Mouse (Mus musculus) limb, embryonic 14.5 days (tissue): ENCODE results near the gene Phb. TPM values are rescaled to one million over a fixed set of nuclear protein-coding genes. Genes with fewer than 3 reads are reported as not detected.

Experiments
- ATAC-seq: fragments of 200-750 bp; cut with Nextera tagmentation; 2 replicates; pipeline ENCODE4 v1.8.0; 2017; ENCODE audit warnings: low read depth, moderate number of reproducible peaks, moderate TSS enrichment; ENCODE audit not compliant: low FRiP score
- DNase-seq: peaks from one replicate; pipeline ENCODE4 v3.0.0-alpha.2; 2015; ENCODE audit warnings: low spot score
- H3K27ac ChIP-seq: fragments of 300-500 bp; sonication (generic); replicated peaks from 2 replicates; pipeline ENCODE4 v1.5.1; 2014; ENCODE audit warnings: low read depth, mild to moderate bottlenecking, low read length, moderate library complexity, mixed read lengths
- H3K27me3 ChIP-seq: fragments of 300-500 bp; sonication (generic); 2 replicates; pipeline ENCODE4 v1.6.1; 2014; ENCODE audit warnings: low read length, mixed read lengths; ENCODE audit not compliant: control insufficient read depth, insufficient read depth
- H3K36me3 ChIP-seq: fragments of 300-500 bp; sonication (generic); 2 replicates; pipeline ENCODE4 v1.6.1; 2014; ENCODE audit warnings: mild to moderate bottlenecking, low read length, moderate library complexity, mixed read lengths; ENCODE audit not compliant: control insufficient read depth, insufficient read depth
- H3K4me1 ChIP-seq: fragments of 300-500 bp; sonication (generic); 2 replicates; pipeline ENCODE4 v1.6.1; 2014; ENCODE audit warnings: antibody characterized with exemption, low read length, mixed read lengths; ENCODE audit not compliant: control insufficient read depth, insufficient read depth
- H3K4me2 ChIP-seq: fragments of 300-500 bp; sonication (generic); replicated peaks from 2 replicates; pipeline ENCODE4 v1.6.1; 2014; ENCODE audit warnings: low read depth, mild to moderate bottlenecking, low read length, moderate library complexity; ENCODE audit not compliant: severe bottlenecking
- H3K4me3 ChIP-seq: fragments of 300-500 bp; sonication (generic); replicated peaks from 2 replicates; pipeline ENCODE4 v1.5.1; 2014; ENCODE audit warnings: low read length
- H3K9ac ChIP-seq: fragments of 300-500 bp; sonication (generic); 2 replicates; pipeline ENCODE4 v1.6.1; 2014; ENCODE audit warnings: mild to moderate bottlenecking, low read depth, low read length, moderate library complexity; ENCODE audit not compliant: severe bottlenecking
- H3K9me3 ChIP-seq: fragments of 300-500 bp; sonication (generic); 2 replicates; pipeline ENCODE4 v1.6.1; 2016; ENCODE audit warnings: low read length; ENCODE audit not compliant: control insufficient read depth
- POLR2A ChIP-seq: fragments of 200-500 bp; IDR thresholded peaks from 2 replicates; pipeline ENCODE4 v1.8.0; 2012; ENCODE audit warnings: inconsistent platforms, mild to moderate bottlenecking, moderate library complexity, borderline replicate concordance; ENCODE audit not compliant: insufficient read depth, insufficient read length; ENCODE audit errors: extremely low read depth
- WGBS: fragments of 180-500 bp; shearing (Covaris S2); extraction: QIAGEN DNeasy Blood & Tissue Kit; methylation state at CpG from one replicate; pipeline ENCODE4 v1.1.7; 2014; 5-methylcytosine and 5-hydroxymethylcytosine counted together
- polyA plus RNA-seq, 2 experiments: library from polyadenylated mRNA; depleted of rRNA in 1 of 2; stranded (reverse) in 1 of 2; unstranded in 1 of 2; fragments of >200 nt; fragmentation: Nextera tagmentation in 1 of 2; extraction: Ambion mirVana in 1 of 2; gene quantifications; 2 replicates each; pipeline versions ENCODE4 v1.2.1 to v1.2.3; 2012 to 2014

Gene Phb
- polyA plus RNA-seq, 2 experiments, result 226 to 309 TPM

- Histone ChIP-seq H3K27ac (no peak overlapping the region), H3K27me3 (no peaks in the 10 kb centered on the region), H3K9ac (peak overlapping the region; percentile 25; the same call in 1 of the 2 replicates), H3K36me3 (no peaks in the 10 kb centered on the region), H3K4me3 (no peak overlapping the region), H3K4me2 (no peak overlapping the region), H3K4me1 (peaks cover 16% of the 10 kb centered on the region), H3K9me3 (no peaks in the 10 kb centered on the region)
- WGBS, result 25% methylated on average over 9 of the region's 9 CpGs
- ATAC-seq, result no peak
- DNase-seq, result no peak
- TF ChIP-seq POLR2A, result no peak
These were observed 45.1 kb upstream of the Phb start for GRCm38 (mm10) chr11:95621541-95622130.

GRCm38 (mm10) chr11:95622426-95622825 is 44.3 kb upstream of the Phb start:
- Histone ChIP-seq H3K36me3 (no peaks in the 10 kb centered on the region), H3K4me1 (peaks cover 16% of the 10 kb centered on the region), H3K4me3 (no peak overlapping the region), H3K9ac (no peak overlapping the region), H3K27me3 (no peaks in the 10 kb centered on the region), H3K4me2 (no peak overlapping the region; the same call in 1 of the 2 replicates), H3K9me3 (no peaks in the 10 kb centered on the region), H3K27ac (no peak overlapping the region)
- ATAC-seq (0 out of 2 replicates have a peak, but pooled peaks have one; percentile 19), DNase-seq (peak; percentile 38)
- TF ChIP-seq POLR2A, result no peak
- 17% methylated on average over 8 of the region's 8 CpGs for WGBS

DNA sequence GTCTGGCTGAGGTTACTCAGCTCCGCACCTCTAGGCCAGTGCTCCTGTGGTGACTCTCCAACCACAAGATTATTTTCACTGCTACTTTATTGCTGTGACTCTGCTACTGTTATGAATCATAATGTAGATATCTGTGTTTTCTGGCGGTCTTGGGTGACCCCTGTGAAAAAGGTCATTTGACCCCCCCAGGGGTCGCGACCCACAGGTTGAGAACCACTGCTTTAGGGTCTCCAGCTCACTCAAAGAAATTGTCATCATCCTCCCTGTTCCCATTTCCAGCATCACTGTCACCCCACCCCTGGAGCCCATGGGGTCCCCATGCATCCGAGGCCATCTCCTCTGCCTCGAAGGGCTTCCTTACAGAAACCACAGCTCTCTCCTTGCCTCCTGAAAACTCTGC is 36.2 kb upstream of the Phb start:
- ATAC-seq, result no peak
- H3K27me3 ChIP-seq, result no peaks in the 10 kb centered on the region

GRCm38 (mm10) chr11:95631301-95631700 is 35.5 kb upstream of the Phb start:
- Histone ChIP-seq H3K4me2 (0 out of 2 replicates have a peak overlapping the region, but pooled peaks have one; percentile 7), H3K27me3 (no peaks in the 10 kb centered on the region), H3K36me3 (no peaks in the 10 kb centered on the region), H3K4me1 (peaks cover 30% of the 10 kb centered on the region), H3K9me3 (no peaks in the 10 kb centered on the region), H3K27ac (peak overlapping the region; percentile 76), H3K4me3 (no peak overlapping the region), H3K9ac (no peak overlapping the region)
- 20% methylated on average over 4 of the region's 4 CpGs for WGBS
- DNase-seq (peak; percentile 67), ATAC-seq (peak; percentile 81)
- no peak for TF ChIP-seq POLR2A

More for the DNA sequence above, 36.2 kb upstream of the Phb start:
- H3K4me1 ChIP-seq, result peaks cover 30% of the 10 kb centered on the region
- WGBS, result 77% methylated on average over 6 of the region's 6 CpGs
- DNase-seq, result no peak
- no peak for TF ChIP-seq POLR2A
- no peaks in the 10 kb centered on the region for H3K36me3 ChIP-seq
- H3K9me3 ChIP-seq, result no peaks in the 10 kb centered on the region
- H3K4me3 ChIP-seq, result no peak overlapping the region
- H3K9ac ChIP-seq, result no peak overlapping the region
- peak overlapping the region; percentile 76; the same call in 1 of the 2 replicates for H3K27ac ChIP-seq
- H3K4me2 ChIP-seq, result no peak overlapping the region

DNA sequence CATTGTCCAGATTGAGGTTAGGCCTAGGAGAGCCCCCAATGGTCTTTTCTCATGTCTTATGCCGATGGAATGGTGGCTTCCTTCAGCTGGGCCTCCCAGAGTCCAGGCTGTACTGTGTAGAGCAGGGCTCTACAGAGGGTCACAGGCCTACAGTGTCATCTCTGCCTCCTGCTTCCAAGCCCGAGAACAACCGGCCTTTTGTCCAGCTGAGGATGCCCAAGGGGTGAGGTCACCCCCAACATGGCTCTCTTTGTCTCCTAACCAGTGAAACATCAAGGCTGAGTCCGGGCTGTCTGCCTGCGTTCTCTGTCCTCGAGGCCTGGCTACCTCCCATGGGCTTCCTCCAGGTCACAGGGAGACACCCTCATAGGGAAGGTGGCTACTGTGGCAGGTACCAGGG is 34.3 kb upstream of the Phb start:
- Histone ChIP-seq H3K4me1 (peaks cover 30% of the 10 kb centered on the region), H3K27me3 (no peaks in the 10 kb centered on the region), H3K27ac (peak overlapping the region; percentile 76), H3K9ac (no peak overlapping the region), H3K4me3 (no peak overlapping the region), H3K4me2 (no peak overlapping the region), H3K36me3 (no peaks in the 10 kb centered on the region), H3K9me3 (no peaks in the 10 kb centered on the region)
- no peak for TF ChIP-seq POLR2A
- DNase-seq, result no peak
- no peak for ATAC-seq
- WGBS, result 86% methylated on average over 6 of the region's 6 CpGs
